13 mouse cellular contexts compared by ENCODE assay signal in the genomic region with DNA sequence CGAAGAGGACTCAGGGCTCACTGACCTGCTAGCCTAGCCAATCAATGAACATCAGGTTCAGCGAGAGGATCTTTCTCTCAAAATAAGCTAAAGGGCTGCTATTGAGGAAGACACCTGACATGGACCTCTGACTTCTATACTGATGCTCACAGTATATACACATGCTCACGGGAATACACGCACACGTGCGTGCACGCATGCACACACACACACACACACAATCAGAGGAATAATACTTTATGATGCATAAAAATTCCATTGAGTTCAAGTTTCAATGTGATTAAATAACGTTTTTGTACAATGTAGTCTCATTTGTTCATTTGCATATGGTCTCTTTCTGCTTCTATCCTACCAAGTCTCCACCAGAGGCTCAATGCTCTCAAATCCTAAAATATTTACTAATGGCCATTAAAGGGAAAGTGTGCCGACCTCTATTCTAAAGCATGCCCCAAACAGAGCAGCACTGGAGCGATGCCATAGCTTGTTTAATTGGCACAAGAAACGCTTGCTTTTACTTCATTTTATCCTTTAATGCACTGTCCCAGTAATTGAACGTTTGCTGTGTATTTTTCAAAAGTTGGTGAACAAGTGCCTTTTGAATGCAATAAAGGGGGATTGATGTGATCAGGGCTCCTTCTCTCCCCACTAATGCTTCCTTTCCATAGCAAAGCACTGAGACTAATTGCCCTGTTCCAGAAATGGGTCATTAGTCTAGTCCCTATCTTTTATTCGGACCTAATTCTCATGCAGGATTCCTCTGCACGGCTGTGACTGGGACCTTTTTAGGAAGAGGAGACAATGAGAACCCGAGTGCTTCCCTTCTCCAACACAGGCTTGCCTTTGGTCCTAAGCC.
DNase-seq lines count a peak whose midpoint lies in the region; ATAC-seq and TF ChIP-seq lines count a peak whose summit lies in the region.
"Had no signal": no experiment of that assay in that cellular context is flagged by ENCODE, and none has a peak within 500 bp of the region (broad histone marks: within the 10 kb centered on the region; RNA-seq: fewer than 3 reads in every experiment).

No protein-coding gene starts in this region.

- no peak overlapping the region for H3K4me3 ChIP-seq in forebrain, postnatal 0 days (ENCODE audit: low read depth, low read length)
- no peak overlapping the region for H3K4me3 ChIP-seq in midbrain, embryonic 16.5 days (ENCODE audit: low read depth, low read length)
- H3K4me3 ChIP-seq in kidney, embryonic 15.5 days (replicated peaks) = no peak overlapping the region
- H3K4me3 ChIP-seq: liver, embryonic 15.5 days had no signal

- H3K4me2 ChIP-seq in forebrain, postnatal 0 days (ENCODE audit: low read depth) = no peak overlapping the region
- no peak overlapping the region for H3K4me2 ChIP-seq in midbrain, embryonic 16.5 days (ENCODE audit: low read length)
- no peak overlapping the region for H3K4me2 ChIP-seq in kidney, embryonic 15.5 days
- H3K4me2 ChIP-seq: liver, embryonic 15.5 days had no signal

- no peak overlapping the region for H3K27ac ChIP-seq in forebrain, postnatal 0 days (ENCODE audit: low read depth, low read length)
- no peak overlapping the region for H3K27ac ChIP-seq in midbrain, embryonic 16.5 days (ENCODE audit: low read length)
- no peak overlapping the region for H3K27ac ChIP-seq in kidney, embryonic 15.5 days
- H3K27ac ChIP-seq: liver, embryonic 15.5 days; macrophage had no signal

- H3K4me1 ChIP-seq in forebrain, postnatal 0 days (ENCODE audit: insufficient read depth) = peaks cover 5% of the 10 kb centered on the region; the same call in 1 of the 2 replicates
- no peaks in the 10 kb centered on the region for H3K4me1 ChIP-seq in midbrain, embryonic 16.5 days (ENCODE audit: control insufficient read depth, insufficient read depth, low read length)
- H3K4me1 ChIP-seq in kidney, embryonic 15.5 days = peaks cover 2% of the 10 kb centered on the region; the same call in 1 of the 2 replicates
- H3K4me1 ChIP-seq: liver, embryonic 15.5 days had no signal

- peak; percentile 7 to 38 for DNase-seq in frontal cortex, postnatal 36 days (ENCODE audit: low spot score in 2 of 2)
- DNase-seq in frontal cortex, postnatal 10 days (ENCODE audit: low spot score in 2 of 2) = no peak
- peak; percentile 94 for DNase-seq in brain, embryonic 14.5 days (ENCODE audit: low read depth)
- DNase-seq in forebrain, postnatal 0 days = peak; percentile 31
- DNase-seq in urinary bladder, postnatal 4 days (ENCODE audit: low spot score in 2 of 2) = no peak
- DNase-seq: adrenal gland, postnatal 10 days; kidney, adult 11 months had no signal

- H3K9ac ChIP-seq in forebrain, postnatal 0 days = no peak overlapping the region
- H3K9ac ChIP-seq in midbrain, embryonic 16.5 days (ENCODE audit: low read depth, low read length) = no peak overlapping the region
- no peak overlapping the region for H3K9ac ChIP-seq in kidney, embryonic 15.5 days
- H3K9ac ChIP-seq: liver, embryonic 15.5 days had no signal

- 23% methylated on average over 15 of the region's 15 CpGs for WGBS in forebrain, postnatal 0 days
- 61% methylated on average over 15 of the region's 15 CpGs for WGBS in midbrain, embryonic 16.5 days
- WGBS in kidney, embryonic 15.5 days = 81% methylated on average over 15 of the region's 15 CpGs

- peak; percentile 45 for ATAC-seq in forebrain, postnatal 0 days
- ATAC-seq in midbrain, embryonic 16.5 days = peak; percentile 66
- ATAC-seq in kidney, embryonic 15.5 days (replicated peaks; ENCODE audit: low FRiP score) = no peak
- no peak for ATAC-seq in erythroid progenitor cell, adult 5-6 weeks (replicated peaks; ENCODE audit: low FRiP score, poor library complexity, severe bottlenecking)
- ATAC-seq: Patski had no signal

- no peak for TF ChIP-seq POLR2A in brain, embryonic 14.5 days (IDR thresholded peaks at IDR 0.05; ENCODE audit: borderline replicate concordance, extremely low read depth, insufficient read depth, insufficient read length, poor library complexity, severe bottlenecking)

- H3K9me3 ChIP-seq in forebrain, postnatal 0 days (ENCODE audit: low read length) = no peaks in the 10 kb centered on the region
- no peaks in the 10 kb centered on the region for H3K9me3 ChIP-seq in midbrain, embryonic 16.5 days (replicated peaks; ENCODE audit: control insufficient read depth, low read length, poor library complexity, severe bottlenecking)
- H3K9me3 ChIP-seq in kidney, embryonic 15.5 days (replicated peaks) = no peaks in the 10 kb centered on the region
- H3K9me3 ChIP-seq: liver, embryonic 15.5 days had no signal

- peaks cover 5% of the 10 kb centered on the region for H3K27me3 ChIP-seq in forebrain, postnatal 0 days (ENCODE audit: insufficient read depth, low read length)
- H3K27me3 ChIP-seq in midbrain, embryonic 16.5 days (ENCODE audit: control insufficient read depth, insufficient read depth, low read depth, low read length) = no peaks in the 10 kb centered on the region
- H3K27me3 ChIP-seq in kidney, embryonic 15.5 days = no peaks in the 10 kb centered on the region
- H3K27me3 ChIP-seq: liver, embryonic 15.5 days; Patski had no signal

- TF ChIP-seq CTCF in brain, embryonic 14.5 days (IDR thresholded peaks at IDR 0.05; ENCODE audit: borderline replicate concordance, extremely low read depth, insufficient read depth, insufficient read length) = no peak
- TF ChIP-seq CTCF in forebrain, postnatal 0 days (IDR thresholded peaks at IDR 0.05; ENCODE audit: low read depth) = no peak

- H3K36me3 ChIP-seq in forebrain, postnatal 0 days (ENCODE audit: insufficient read depth) = no peaks in the 10 kb centered on the region
- H3K36me3 ChIP-seq in midbrain, embryonic 16.5 days (ENCODE audit: control insufficient read depth, insufficient read depth, low read length) = no peaks in the 10 kb centered on the region
- 0 out of 2 replicates have a peak, but pooled peaks cover 10% of the 10 kb centered on the region for H3K36me3 ChIP-seq in kidney, embryonic 15.5 days
- H3K36me3 ChIP-seq: liver, embryonic 15.5 days had no signal

Comparison
In these comparisons a context has a peak if more than half of its experiments do, and no peak if none do; other contexts are left out.
1. DNase-seq: peak in frontal cortex, postnatal 36 days (2 of 2), brain, embryonic 14.5 days (single experiment) and forebrain, postnatal 0 days (single experiment); none in frontal cortex, postnatal 10 days (0 of 2) and urinary bladder, postnatal 4 days (0 of 2).
2. ATAC-seq: peak in forebrain, postnatal 0 days (single experiment) and midbrain, embryonic 16.5 days (single experiment); none in kidney, embryonic 15.5 days (single experiment) and erythroid progenitor cell, adult 5-6 weeks (single experiment).